Mouse (Mus musculus): ENCODE data around the gene Sall1. TPM values are rescaled to one million over a fixed set of nuclear protein-coding genes. Genes with fewer than 3 reads are reported as not detected.

The Sall1 gene
- total RNA-seq, 2 experiments from 2014 or later, result 11.5 to 11.6 TPM

DNA sequence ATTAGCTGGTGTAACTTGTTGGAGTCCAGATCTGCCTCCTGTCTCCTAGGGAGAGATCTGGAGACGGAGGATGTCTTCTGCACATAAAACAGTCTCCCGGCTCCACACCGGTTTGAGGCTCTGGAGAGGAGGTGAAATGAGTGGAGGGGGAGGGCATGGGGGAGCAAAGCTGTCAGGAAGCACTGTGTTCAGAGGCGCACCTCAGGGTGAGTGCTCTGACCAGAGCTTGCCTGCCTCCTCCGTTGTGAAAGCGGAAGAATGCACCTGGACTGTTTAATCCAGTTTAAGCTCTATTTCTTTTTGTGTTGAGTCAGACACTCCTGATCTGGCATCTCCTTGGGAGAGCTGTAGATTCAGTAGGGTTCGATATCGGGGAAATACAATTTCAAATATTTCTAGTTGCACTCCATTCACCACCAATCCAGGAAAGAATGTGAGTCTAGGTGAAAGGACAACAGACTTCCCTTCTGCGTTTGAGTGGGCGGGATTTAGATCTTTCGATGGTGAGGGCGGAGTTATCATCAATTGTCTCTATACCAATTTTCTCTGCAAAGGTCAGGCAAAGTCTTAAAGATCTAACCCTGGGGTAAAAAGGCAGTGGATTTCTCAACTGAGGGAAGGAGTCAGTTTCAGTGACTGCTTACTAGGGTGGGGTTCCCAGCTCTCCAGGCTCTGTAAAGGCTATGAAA is 31.8 kb downstream of the Sall1 start:
- H3K27ac ChIP-seq, result no peak overlapping the region
- intact Hi-C loops (cut with DNase I), result no loop called here

GRCm38 (mm10) chr8:89008784-89009183 is 35.2 kb downstream of the Sall1 start:
- TF ChIP-seq CTCF (IDR thresholded peaks at IDR 0.05), result no peak
- no peak overlapping the region for H3K27ac ChIP-seq
- H3K4me3 ChIP-seq, result no peak overlapping the region
- DNase-seq (ENCODE audit: extremely low spot score in 1 of 2, low spot score in 2 of 2), result no peak
- intact Hi-C loops (cut with DNase I), result no loop called here

More for the DNA sequence above, 31.8 kb downstream of the Sall1 start:
- no peak overlapping the region for H3K4me3 ChIP-seq
- DNase-seq (ENCODE audit: extremely low spot score in 1 of 2, low spot score in 2 of 2), result no peak
- no peak for TF ChIP-seq CTCF (IDR thresholded peaks at IDR 0.05)

GRCm38 (mm10) chr8:89007114-89007513 is 36.8 kb downstream of the Sall1 start:
- Histone ChIP-seq H3K27ac (no peak overlapping the region), H3K4me3 (no peak overlapping the region)
- TF ChIP-seq CTCF (IDR thresholded peaks at IDR 0.05), result no peak
- intact Hi-C loops (cut with DNase I), result loop anchor here (2.0 kb wide), 1 partner anchor 36 kb away; no protein-coding TSS in a partner anchor
- no peak for DNase-seq (ENCODE audit: extremely low spot score in 1 of 2, low spot score in 2 of 2)

DNA sequence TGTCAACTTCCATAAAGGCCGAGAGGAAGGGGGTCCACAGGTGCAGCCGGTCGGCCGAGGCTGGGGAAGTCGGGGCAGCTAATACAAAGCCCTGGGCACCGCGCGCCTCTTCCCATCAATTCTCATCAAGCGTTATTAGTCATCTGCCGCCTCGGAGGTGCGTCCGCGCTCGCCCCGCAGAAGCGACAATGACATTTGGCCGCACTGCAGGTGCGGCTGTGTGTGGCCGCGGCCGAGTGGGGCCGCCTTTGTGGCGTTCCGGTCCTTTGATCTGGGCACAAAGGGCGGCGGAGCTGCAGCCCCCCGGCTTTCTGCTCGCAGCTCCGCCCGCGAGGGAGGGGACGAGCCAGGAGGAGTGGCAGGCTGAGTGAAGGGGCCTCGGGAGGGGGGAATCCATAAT is 37.5 kb downstream of the Sall1 start:
- Histone ChIP-seq H3K4me3 (peak overlapping the region; percentile 38), H3K27ac (no peak overlapping the region)
- intact Hi-C loops (cut with DNase I), result loop anchor here (2.0 kb wide), 1 partner anchor 36 kb away; no protein-coding TSS in a partner anchor
- DNase-seq (ENCODE audit: extremely low spot score in 1 of 2, low spot score in 2 of 2), result no peak
- no peak for TF ChIP-seq CTCF (IDR thresholded peaks at IDR 0.05)

DNA sequence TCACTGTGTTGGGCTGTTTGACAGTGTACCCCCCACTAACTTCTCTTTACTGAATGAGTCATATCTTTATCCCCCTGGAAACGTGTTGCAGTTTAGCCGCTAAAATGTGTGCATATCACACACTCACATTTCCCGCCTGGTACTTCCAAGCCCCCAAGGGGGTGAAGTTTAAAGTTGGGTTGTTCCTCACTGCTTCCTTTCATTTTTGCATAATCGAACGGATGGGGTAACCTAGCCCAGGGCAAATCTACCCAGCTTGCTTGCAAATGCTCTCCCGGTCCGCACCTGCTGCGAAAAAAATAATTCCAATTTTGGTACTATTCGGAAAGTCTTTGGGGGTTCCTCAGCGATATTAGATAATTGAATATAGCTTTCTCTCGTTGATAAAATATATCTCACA is 38.2 kb downstream of the Sall1 start:
- intact Hi-C loops (cut with DNase I), result loop anchor here (2.0 kb wide), 1 partner anchor 37 kb away; no protein-coding TSS in a partner anchor
- Histone ChIP-seq H3K27ac (no peak overlapping the region), H3K4me3 (no peak overlapping the region)
- DNase-seq (ENCODE audit: extremely low spot score in 1 of 2, low spot score in 2 of 2), result no peak
- TF ChIP-seq CTCF (IDR thresholded peaks at IDR 0.05), result no peak

GRCm38 (mm10) chr8:89004041-89004440 is 39.9 kb downstream of the Sall1 start:
- H3K4me3 ChIP-seq, result no peak overlapping the region
- intact Hi-C loops (cut with DNase I), result no loop called here
- no peak for DNase-seq (ENCODE audit: extremely low spot score in 1 of 2, low spot score in 2 of 2)
- TF ChIP-seq CTCF (IDR thresholded peaks at IDR 0.05), result no peak
- no peak overlapping the region for H3K27ac ChIP-seq

DNA sequence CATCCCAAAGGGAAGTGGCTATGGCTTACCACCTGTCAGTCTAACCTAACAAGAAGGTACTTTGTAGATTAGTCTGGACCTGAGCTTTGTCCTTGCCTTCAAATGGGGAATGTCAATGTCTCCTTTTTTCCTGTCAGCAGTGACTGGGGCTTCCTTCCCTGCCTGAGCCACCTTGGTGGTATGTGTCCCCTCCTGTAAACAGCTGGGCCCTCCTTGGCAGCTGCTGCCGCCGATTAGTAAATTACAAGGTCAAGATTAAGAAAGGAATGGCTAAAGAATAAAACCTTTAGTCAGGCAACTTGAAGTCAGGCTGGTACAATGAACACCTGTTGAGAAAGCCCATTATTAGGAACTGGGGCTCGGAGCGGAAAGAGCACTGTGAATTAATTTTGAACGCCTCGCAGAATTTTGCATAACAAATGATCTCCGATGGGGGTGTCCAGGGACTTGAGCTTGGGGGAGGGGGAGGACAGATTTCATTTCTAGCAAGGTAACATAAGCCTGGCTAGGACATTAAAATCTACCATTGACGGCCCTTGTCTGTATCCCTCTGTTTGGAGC is 40.5 kb downstream of the Sall1 start:
- intact Hi-C loops (cut with DNase I), result no loop called here
- no peak for TF ChIP-seq CTCF (IDR thresholded peaks at IDR 0.05)
- no peak for DNase-seq (ENCODE audit: extremely low spot score in 1 of 2, low spot score in 2 of 2)
- H3K4me3 ChIP-seq, result no peak overlapping the region
- H3K27ac ChIP-seq, result no peak overlapping the region

- H3K4me3 ChIP-seq, result no peak overlapping the region
- intact Hi-C loops (cut with DNase I), result no loop called here
- no peak for DNase-seq (ENCODE audit: extremely low spot score in 1 of 2, low spot score in 2 of 2)
- H3K27ac ChIP-seq, result no peak overlapping the region
- no peak for TF ChIP-seq CTCF (IDR thresholded peaks at IDR 0.05)
Observed at GRCm38 (mm10) chr8:89002128-89002527, 41.8 kb downstream of the Sall1 start.

DNA sequence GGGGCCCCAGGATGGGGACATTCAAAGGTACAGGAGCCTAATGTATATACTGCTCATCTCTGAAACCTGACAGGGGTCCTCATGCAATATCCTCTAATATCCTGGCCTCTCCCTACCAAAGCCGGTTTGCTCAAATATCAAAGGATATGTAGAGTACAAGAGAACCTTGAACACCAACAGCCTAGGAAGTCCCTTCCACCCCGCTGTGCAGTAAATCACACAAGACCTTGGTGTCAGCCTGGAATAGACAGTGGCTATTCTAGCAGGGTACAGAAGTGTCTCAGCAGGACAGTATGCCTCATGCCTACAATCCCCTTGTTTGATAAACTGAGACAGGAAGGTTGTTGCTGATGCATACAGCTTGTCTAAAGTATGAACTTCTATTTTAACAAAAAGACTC is 46.7 kb downstream of the Sall1 start:
- no peak for DNase-seq (ENCODE audit: extremely low spot score in 1 of 2, low spot score in 2 of 2)
- Histone ChIP-seq H3K27ac (no peak overlapping the region), H3K4me3 (no peak overlapping the region)
- no peak for TF ChIP-seq CTCF (IDR thresholded peaks at IDR 0.05)
- intact Hi-C loops (cut with DNase I), result no loop called here

DNA sequence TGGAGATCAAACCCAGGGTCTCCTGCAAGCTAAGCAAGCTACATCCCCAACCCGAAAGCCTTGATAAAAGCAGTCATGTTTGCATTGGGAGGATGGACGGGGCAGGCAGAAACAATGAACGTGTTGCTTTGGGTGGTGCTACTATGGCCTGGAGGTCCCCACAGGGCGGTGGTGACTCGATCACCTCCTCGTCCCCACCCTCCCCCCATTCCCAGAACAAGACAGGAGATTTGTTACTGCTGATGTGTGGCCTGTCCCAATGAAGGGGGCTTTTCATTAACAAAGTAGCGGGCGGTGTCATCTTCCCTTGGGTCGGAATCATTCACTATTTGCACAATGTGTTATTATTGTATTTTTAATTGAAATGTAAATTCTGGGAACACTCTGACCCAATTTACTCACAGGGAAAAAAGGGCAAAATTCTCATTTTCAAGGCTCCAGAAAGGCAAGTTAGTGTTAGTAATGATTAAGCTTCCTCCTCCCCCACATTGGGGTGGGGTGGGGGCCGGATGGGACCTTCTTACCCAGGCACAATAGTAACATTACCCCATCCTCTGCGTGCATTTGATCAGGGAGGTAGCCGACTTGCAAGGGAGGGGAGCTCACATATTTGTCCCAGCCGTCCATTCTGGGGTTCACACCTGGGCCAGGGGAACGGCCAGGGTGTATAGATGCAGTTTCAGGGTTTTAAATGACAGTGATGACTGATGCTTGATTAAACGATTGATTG is 52.0 kb downstream of the Sall1 start:
- no peak for TF ChIP-seq CTCF (IDR thresholded peaks at IDR 0.05)
- H3K4me3 ChIP-seq, result no peak overlapping the region
- no peak for DNase-seq (ENCODE audit: extremely low spot score in 1 of 2, low spot score in 2 of 2)
- no peak overlapping the region for H3K27ac ChIP-seq
- intact Hi-C loops (cut with DNase I), result no loop called here

GRCm38 (mm10) chr8:88991176-88991575 is 52.8 kb downstream of the Sall1 start:
- DNase-seq (ENCODE audit: extremely low spot score in 1 of 2, low spot score in 2 of 2), result no peak
- intact Hi-C loops (cut with DNase I), result no loop called here
- TF ChIP-seq CTCF (IDR thresholded peaks at IDR 0.05), result no peak
- Histone ChIP-seq H3K4me3 (no peak overlapping the region), H3K27ac (no peak overlapping the region)

DNA sequence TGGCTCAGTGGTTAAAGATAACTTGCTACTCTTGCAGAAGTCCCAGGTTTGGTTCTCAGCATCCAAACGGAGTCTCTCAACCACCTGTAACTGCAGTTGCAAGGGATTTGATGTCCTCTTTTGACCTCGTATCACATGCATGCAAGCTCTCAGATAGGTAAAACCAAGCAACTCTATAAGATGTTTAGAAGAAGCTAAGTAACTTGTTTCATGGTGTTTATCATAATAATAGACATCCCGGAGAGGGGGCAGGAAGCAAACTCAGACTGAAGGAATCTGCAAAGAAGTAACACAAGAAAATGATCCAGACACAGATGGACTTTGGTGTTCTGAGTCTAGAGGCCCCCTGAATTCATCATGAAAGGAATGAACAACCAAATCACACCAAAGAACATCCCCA is 55.0 kb downstream of the Sall1 start:
- TF ChIP-seq CTCF (IDR thresholded peaks at IDR 0.05), result no peak
- H3K27ac ChIP-seq, result no peak overlapping the region
- no peak for DNase-seq (ENCODE audit: extremely low spot score in 1 of 2, low spot score in 2 of 2)
- intact Hi-C loops (cut with DNase I), result no loop called here
- H3K4me3 ChIP-seq, result no peak overlapping the region

Data from left cerebral cortex, adult 2 months (tissue).